Mouse (Mus musculus) kidney, postnatal 0 days (tissue): Measurements from ENCODE around the gene Hist1h2br. TPM values are rescaled to one million over a fixed set of nuclear protein-coding genes. Genes with fewer than 3 reads are reported as not detected.
A peak's percentile ranks its signal among the peaks of the same experiment; 100 is the strongest.

Source experiments
- ATAC-seq: fragments of 200-750 bp; cut with Nextera tagmentation; replicated peaks from 2 replicates; pipeline ENCODE4 v1.8.0; 2017; ENCODE audit warnings: low read depth, moderate number of reproducible peaks, moderate TSS enrichment, moderate library complexity; ENCODE audit not compliant: low FRiP score
- DNase-seq: peaks from one replicate; pipeline ENCODE4 v3.0.0-alpha.2; 2016; ENCODE audit warnings: low spot score
- H3K27ac ChIP-seq: fragments of 300-500 bp; sonication (generic); 2 replicates; pipeline ENCODE4 v1.5.1; 2014; ENCODE audit warnings: mild to moderate bottlenecking
- H3K27me3 ChIP-seq: fragments of 300-500 bp; sonication (generic); 2 replicates; pipeline ENCODE4 v1.6.1; 2014; ENCODE audit warnings: low read length, mixed read lengths; ENCODE audit not compliant: insufficient read depth
- H3K36me3 ChIP-seq: fragments of 300-500 bp; sonication (generic); 2 replicates; pipeline ENCODE4 v1.6.1; 2014; ENCODE audit warnings: low read length, mixed read lengths; ENCODE audit not compliant: insufficient read depth
- H3K4me1 ChIP-seq: fragments of 300-500 bp; sonication (generic); replicated peaks from 2 replicates; pipeline ENCODE4 v1.6.1; 2014; ENCODE audit warnings: antibody characterized with exemption, low read length, mixed read lengths; ENCODE audit not compliant: insufficient read depth
- H3K4me2 ChIP-seq: fragments of 300-500 bp; sonication (generic); 2 replicates; pipeline ENCODE4 v1.6.1; 2014; ENCODE audit warnings: mild to moderate bottlenecking, low read length, moderate library complexity, mixed read lengths
- H3K4me3 ChIP-seq: fragments of 300-500 bp; sonication (generic); replicated peaks from 2 replicates; pipeline ENCODE4 v1.5.1; 2014; ENCODE audit warnings: low read depth, low read length
- H3K9ac ChIP-seq: fragments of 300-500 bp; sonication (generic); 2 replicates; pipeline ENCODE4 v1.6.1; 2014; ENCODE audit warnings: low read depth, low read length
- H3K9me3 ChIP-seq: fragments of 300-500 bp; sonication (generic); replicated peaks from 2 replicates; pipeline ENCODE4 v1.6.1; 2016; ENCODE audit warnings: low read length, inconsistent platforms, mixed read lengths
- CTCF ChIP-seq: IDR thresholded peaks from 2 replicates; pipeline ENCODE4 v1.5.1; 2016; ENCODE audit warnings: antibody characterized with exemption, low read depth, mild to moderate bottlenecking, moderate library complexity
- WGBS: fragments of 180-500 bp; shearing (Covaris S2); extraction: QIAGEN DNeasy Blood & Tissue Kit; methylation state at CpG from one replicate; pipeline ENCODE4 v1.1.7; 2014; 5-methylcytosine and 5-hydroxymethylcytosine counted together
- microRNA-seq: library from miRNA; unstranded; fragments of <30 nt; microRNA quantifications from one replicate; pipeline ENCODE4, GENCODE M21; 2016
- polyA plus RNA-seq: library from polyadenylated mRNA; unstranded; fragments of >200 nt; fragmentation: Nextera tagmentation; extraction: Ambion mirVana; gene quantifications from 2 replicates; pipeline ENCODE4 v1.2.1, GENCODE M21; 2015

Gene Hist1h2br
- polyA plus RNA-seq, 1 experiment from 2014 or later = 13.2 TPM

GRCm38 (mm10) chr13:21880735-21881134 lies 47.2 kb downstream of the Hist1h2br start:
- WGBS = 80% methylated on average over 6 of the region's 6 CpGs
- Histone ChIP-seq H3K9ac (no peak overlapping the region), H3K4me3 (no peak overlapping the region), H3K4me2 (no peak overlapping the region), H3K9me3 (no peaks in the 10 kb centered on the region), H3K36me3 (no peaks in the 10 kb centered on the region), H3K27me3 (no peaks in the 10 kb centered on the region), H3K4me1 (no peaks in the 10 kb centered on the region), H3K27ac (no peak overlapping the region)
- ATAC-seq (no peak), DNase-seq (no peak)
- no peak for TF ChIP-seq CTCF

GRCm38 (mm10) chr13:21881878-21882669 lies 48.5 kb downstream of the Hist1h2br start:
- Histone ChIP-seq H3K36me3 (no peaks in the 10 kb centered on the region), H3K4me2 (peak overlapping the region; percentile 50), H3K9ac (0 out of 2 replicates have a peak overlapping the region, but pooled peaks have one; percentile 8), H3K4me3 (peak overlapping the region; percentile 30), H3K27me3 (no peaks in the 10 kb centered on the region), H3K4me1 (no peaks in the 10 kb centered on the region), H3K9me3 (no peaks in the 10 kb centered on the region), H3K27ac (no peak overlapping the region)
- ATAC-seq = 0 out of 2 replicates have a peak, but pooled peaks have one; percentile 25
- no peak for TF ChIP-seq CTCF
- DNase-seq = peak; percentile 13
- 5% methylated on average over 27 of the region's 27 CpGs for WGBS

GRCm38 (mm10) chr13:21882760-21883405 lies 49.3 kb downstream of the Hist1h2br start:
- Histone ChIP-seq H3K27me3 (no peaks in the 10 kb centered on the region), H3K27ac (no peak overlapping the region), H3K4me3 (peak overlapping the region; percentile 30), H3K4me2 (peak overlapping the region; percentile 50), H3K4me1 (no peaks in the 10 kb centered on the region), H3K9ac (no peak overlapping the region), H3K36me3 (no peaks in the 10 kb centered on the region), H3K9me3 (no peaks in the 10 kb centered on the region)
- ATAC-seq (peak; percentile 61; the same call in 1 of the 2 replicates), DNase-seq (peak; percentile 55)
- WGBS = 2% methylated on average over 13 of the region's 13 CpGs
- TF ChIP-seq CTCF = no peak

GRCm38 (mm10) chr13:21883407-21883806 lies 49.9 kb downstream of the Hist1h2br start:
- no peak for ATAC-seq
- peak overlapping the region; percentile 50 for H3K4me2 ChIP-seq
- no peaks in the 10 kb centered on the region for H3K4me1 ChIP-seq
- no peak overlapping the region for H3K9ac ChIP-seq
- DNase-seq = no peak
- no peaks in the 10 kb centered on the region for H3K27me3 ChIP-seq
- H3K27ac ChIP-seq = no peak overlapping the region
- no peak for TF ChIP-seq CTCF
- WGBS = 45% methylated on average over 5 of the region's 5 CpGs
- H3K36me3 ChIP-seq = no peaks in the 10 kb centered on the region
- no peaks in the 10 kb centered on the region for H3K9me3 ChIP-seq
- no peak overlapping the region for H3K4me3 ChIP-seq

- no peak overlapping the region for H3K27ac ChIP-seq
- WGBS = 80% methylated on average over 4 of the region's 4 CpGs
Measured at GRCm38 (mm10) chr13:21884586-21884985, 51.0 kb downstream of the Hist1h2br start.

More at GRCm38 (mm10) chr13:21884586-21884985, 51.0 kb downstream of the Hist1h2br start:
- H3K4me3 ChIP-seq = no peak overlapping the region
- no peak for TF ChIP-seq CTCF
- no peak overlapping the region for H3K4me2 ChIP-seq
- H3K9ac ChIP-seq = no peak overlapping the region
- no peaks in the 10 kb centered on the region for H3K4me1 ChIP-seq
- no peaks in the 10 kb centered on the region for H3K9me3 ChIP-seq
- no peaks in the 10 kb centered on the region for H3K36me3 ChIP-seq
- DNase-seq (no peak), ATAC-seq (no peak)
- no peaks in the 10 kb centered on the region for H3K27me3 ChIP-seq

Small RNA genes lying within 50 kb of the gene (microRNA-seq; reads per million reads assigned to microRNA genes)
- gene Gm19658 (not detected), gene Gm44346 (not detected), gene Gm44466 (not detected)

Other genes starting within 250 kb of the Hist1h2br start
- gene Olfr1362, start 219.7 kb upstream of the Hist1h2br start, polyA plus RNA-seq = not detected in 2 replicates
- gene Olfr11, start 191.2 kb upstream of the Hist1h2br start, polyA plus RNA-seq = not detected in 2 replicates
- not detected in 2 replicates for gene Olfr1361, start 170.4 kb upstream of the Hist1h2br start, polyA plus RNA-seq
- not detected in 2 replicates for gene Olfr1360, start 156.3 kb upstream of the Hist1h2br start, polyA plus RNA-seq
- gene Olfr1359, start 135.6 kb upstream of the Hist1h2br start, polyA plus RNA-seq = not detected in 2 replicates
- gene Hist1h2bl, start 117.6 kb upstream of the Hist1h2br start, polyA plus RNA-seq = 2.1 and 3.7 TPM in 2 replicates
- 21.2 and 27.1 TPM in 2 replicates for gene Hist1h2ai, start 117.3 kb upstream of the Hist1h2br start, polyA plus RNA-seq
- 5.6 and 7.2 TPM in 2 replicates for gene Hist1h3h, start 116.1 kb upstream of the Hist1h2br start, polyA plus RNA-seq
- 2.1 and 2.4 TPM in 2 replicates for gene Hist1h2bm, start 111.7 kb upstream of the Hist1h2br start, polyA plus RNA-seq
- 0.34 and 0.65 TPM in 2 replicates for gene Hist1h4j, start 98.7 kb upstream of the Hist1h2br start, polyA plus RNA-seq
- gene Hist1h4k, start 83.2 kb upstream of the Hist1h2br start, polyA plus RNA-seq = 2.0 and 3.0 TPM in 2 replicates
- gene Hist1h2ak, start 79.9 kb upstream of the Hist1h2br start, polyA plus RNA-seq = 18.1 and 21.5 TPM in 2 replicates
- 1.8 and 4.6 TPM in 2 replicates for gene Hist1h2bn, start 79.6 kb upstream of the Hist1h2br start, polyA plus RNA-seq
- gene Hist1h1b, start 53.1 kb upstream of the Hist1h2br start, polyA plus RNA-seq = 13.2 and 13.8 TPM in 2 replicates
- gene Hist1h3i, start 50.4 kb upstream of the Hist1h2br start, polyA plus RNA-seq = 66.0 and 72.0 TPM in 2 replicates
- 4.6 TPM in 1 of 2 replicates, not detected in the other for gene Hist1h2an, start 46.5 kb upstream of the Hist1h2br start, polyA plus RNA-seq
- 0.71 and 1.5 TPM in 2 replicates for gene Hist1h2bp, start 46.3 kb upstream of the Hist1h2br start, polyA plus RNA-seq
- 12.2 and 13.7 TPM in 2 replicates for gene Hist1h2bq, start 23.5 kb upstream of the Hist1h2br start, polyA plus RNA-seq
- gene Hist1h2ao, start 23.3 kb upstream of the Hist1h2br start, polyA plus RNA-seq = not detected in 2 replicates
- not detected in 2 replicates for gene Hist1h4m, start 22.0 kb upstream of the Hist1h2br start, polyA plus RNA-seq
- gene Hist1h4n, start 1.5 kb upstream of the Hist1h2br start, polyA plus RNA-seq = 6.0 and 6.3 TPM in 2 replicates
- gene Hist1h2ap, start 236 bp upstream of the Hist1h2br start, polyA plus RNA-seq = 2,281 and 2,496 TPM in 2 replicates
- 8.5 and 9.6 TPM in 2 replicates for gene Zfp184, start 111.4 kb downstream of the Hist1h2br start, polyA plus RNA-seq
- gene Pom121l2, start 147.5 kb downstream of the Hist1h2br start, polyA plus RNA-seq = not detected in 2 replicates
- 0.21 and 0.60 TPM in 2 replicates for gene Prss16, start 176.0 kb downstream of the Hist1h2br start, polyA plus RNA-seq
- gene Hist1h2ah, start 201.8 kb downstream of the Hist1h2br start, polyA plus RNA-seq = 4.0 and 4.5 TPM in 2 replicates
- 4.0 and 4.8 TPM in 2 replicates for gene Hist1h2bk, start 202.1 kb downstream of the Hist1h2br start, polyA plus RNA-seq
- 15.3 and 17.2 TPM in 2 replicates for gene Hist1h4i, start 207.6 kb downstream of the Hist1h2br start, polyA plus RNA-seq
- gene Hist1h2ag, start 209.2 kb downstream of the Hist1h2br start, polyA plus RNA-seq = 33.8 and 48.4 TPM in 2 replicates
- gene Hist1h2bj, start 209.5 kb downstream of the Hist1h2br start, polyA plus RNA-seq = 8.5 and 10.2 TPM in 2 replicates